Mouse (Mus musculus) ovary, adult 10 weeks (tissue): ENCODE results near the gene Sag. TPM values are rescaled to one million over a fixed set of nuclear protein-coding genes. Genes with fewer than 3 reads are reported as not detected.

ENCODE experiments used
- polyA plus RNA-seq: library from polyadenylated mRNA; stranded (reverse); fragments of 350-450 nt; fragmentation: Illumina TruSeq; extraction: RNeasy Lipid Tissue Mini Kit (QIAGEN cat#74804); gene quantifications from one replicate; pipeline ENCODE4 v1.2.3, GENCODE M21; 2014

The Sag gene
- not detected for polyA plus RNA-seq

DNA sequence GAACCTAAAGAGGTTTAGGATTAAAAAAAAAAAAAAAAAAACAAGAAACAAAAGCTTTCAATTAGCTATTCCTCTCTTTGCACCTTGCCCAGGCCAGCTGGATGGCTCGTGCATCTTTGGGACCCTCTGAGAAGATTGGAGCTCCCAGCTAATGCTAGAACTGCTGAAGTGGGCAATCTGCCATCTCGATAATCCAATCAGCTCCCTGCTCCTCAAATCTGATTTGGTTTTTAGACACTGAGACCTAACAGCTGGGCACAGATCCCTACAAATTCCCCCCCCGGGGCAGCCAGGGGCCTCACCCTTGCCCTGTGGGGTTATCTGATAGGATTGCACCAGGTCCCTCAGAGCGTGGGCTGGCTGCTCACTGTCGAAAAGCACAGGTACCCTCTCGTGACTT lies at the start of gene Sag:
Gene Sag, plus strand, starts transcription at position 105 of the 400 bp plus-strand sequence.

DNA sequence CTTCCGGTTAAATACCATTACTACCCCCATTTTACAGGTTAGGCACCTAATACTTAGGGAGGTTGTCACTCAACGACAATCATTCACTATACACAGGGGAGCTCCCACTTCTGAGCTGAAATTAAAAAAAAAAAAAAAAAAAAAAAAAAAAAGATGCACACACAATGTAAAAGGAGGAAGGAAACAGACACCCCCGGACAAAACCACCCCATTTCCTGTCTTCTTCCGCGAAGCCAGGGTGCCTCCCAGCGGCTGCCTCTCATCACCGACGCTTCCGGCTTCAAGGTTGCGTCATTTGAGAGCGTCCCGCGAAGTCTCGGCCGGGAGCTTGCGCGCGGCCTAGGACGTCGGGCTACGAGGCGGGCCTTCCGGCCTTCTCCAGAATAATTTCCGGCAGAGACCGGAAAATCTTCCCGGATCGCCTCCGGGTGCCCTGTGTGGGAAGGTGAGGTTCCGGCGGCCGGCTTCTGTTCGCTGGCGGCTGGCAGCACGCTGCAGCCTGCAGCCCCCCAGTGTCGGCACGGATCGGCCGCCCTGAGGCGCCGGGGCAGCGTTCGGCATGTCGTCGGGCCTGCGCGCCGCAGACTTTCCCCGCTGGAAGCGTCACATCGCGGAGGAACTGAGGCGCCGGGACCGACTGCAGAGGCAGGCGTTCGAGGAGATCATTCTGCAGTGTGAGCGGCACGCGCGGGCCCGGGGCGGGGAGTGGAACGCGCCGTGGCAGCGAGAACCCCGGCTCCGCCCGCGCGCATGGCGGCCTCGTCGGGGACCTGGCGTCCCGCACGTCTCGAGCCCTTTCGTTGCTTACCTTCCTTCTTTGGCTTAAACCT lies 47.6 kb upstream of the Sag start, which contains the start of gene Atg16l1:
Gene Atg16l1, plus strand, starts transcription at position 230 of the 830 bp plus-strand sequence.

DNA sequence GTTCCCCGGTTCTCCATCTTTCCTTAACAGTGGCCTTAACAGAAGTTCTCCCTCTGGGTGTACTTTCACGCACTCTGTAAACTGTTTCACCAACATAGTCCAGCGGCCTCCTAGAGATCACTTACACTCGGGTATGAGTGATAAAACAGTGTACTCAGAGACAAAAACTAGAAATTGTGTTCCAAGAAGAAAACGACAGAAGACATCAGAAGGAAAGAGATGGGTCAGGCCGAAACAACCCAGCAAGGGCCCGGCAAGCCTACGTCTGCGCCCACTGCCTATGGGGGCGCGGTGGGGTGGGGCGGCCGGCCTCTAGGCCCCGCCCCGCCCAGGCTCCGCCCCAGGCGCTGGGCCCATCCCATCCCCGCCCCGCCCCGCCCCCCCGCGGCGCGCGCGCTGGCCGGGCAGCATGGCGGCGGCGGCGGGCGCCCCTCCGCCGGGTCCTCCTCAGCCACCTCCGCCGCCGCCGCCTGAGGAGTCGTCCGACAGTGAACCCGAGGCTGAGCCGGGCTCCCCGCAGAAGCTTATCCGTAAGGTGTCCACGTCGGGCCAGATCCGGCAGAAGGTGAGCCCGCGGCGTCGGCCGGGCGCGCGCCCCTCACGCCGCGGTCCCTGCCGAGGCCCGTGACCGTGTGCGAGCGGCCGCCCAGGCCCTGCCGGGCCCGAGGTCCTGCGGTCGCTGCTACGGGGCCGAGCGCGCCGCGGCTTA lies 49.6 kb downstream of the Sag start, which contains the start of gene Dgkd:
Gene Dgkd, plus strand, starts transcription at position 396 of the 709 bp plus-strand sequence.

Other genes starting within 250 kb of the Sag start
- gene Ngef, start 229.8 kb upstream of the Sag start, polyA plus RNA-seq = 0.46 TPM
- gene Inpp5d, start 183.4 kb upstream of the Sag start, polyA plus RNA-seq = 1.8 TPM
- gene Atg16l1, start 47.8 kb upstream of the Sag start, polyA plus RNA-seq = 21.3 TPM
- 50.1 TPM for gene Dgkd, start 49.6 kb downstream of the Sag start, polyA plus RNA-seq
- gene Usp40, start 204.9 kb downstream of the Sag start, polyA plus RNA-seq = 51.1 TPM